Mouse (Mus musculus) stomach, embryonic 14.5 days (tissue): ENCODE data around the gene Gzma. TPM values are rescaled to one million over a fixed set of nuclear protein-coding genes. Genes with fewer than 3 reads are reported as not detected.

Experiments used
- ATAC-seq: fragments of 200-750 bp; cut with Nextera tagmentation; 2 replicates; pipeline ENCODE4 v1.8.0; 2017; ENCODE audit warnings: low read depth, moderate TSS enrichment; ENCODE audit not compliant: insufficient number of reproducible peaks, insufficient read depth, low FRiP score
- H3K27ac ChIP-seq: fragments of 300-500 bp; sonication (generic); 2 replicates; pipeline ENCODE4 v1.5.1; 2014; ENCODE audit warnings: mild to moderate bottlenecking, low read length, moderate library complexity, mixed read lengths
- H3K27me3 ChIP-seq: fragments of 300-500 bp; sonication (generic); 2 replicates; pipeline ENCODE4 v1.6.1; 2014; ENCODE audit warnings: low read length, control low read depth, mixed read lengths; ENCODE audit not compliant: control insufficient read depth, insufficient read depth
- H3K36me3 ChIP-seq: fragments of 300-500 bp; sonication (generic); 2 replicates; pipeline ENCODE4 v1.6.1; 2014; ENCODE audit warnings: mild to moderate bottlenecking, control low read depth, low read length, moderate library complexity, mixed read lengths; ENCODE audit not compliant: control insufficient read depth, insufficient read depth
- H3K4me1 ChIP-seq: fragments of 300-500 bp; sonication (generic); 2 replicates; pipeline ENCODE4 v1.6.1; 2014; ENCODE audit warnings: low read length, control low read depth, mixed read lengths; ENCODE audit not compliant: control insufficient read depth, insufficient read depth
- H3K4me2 ChIP-seq: fragments of 300-500 bp; sonication (generic); replicated peaks from 2 replicates; pipeline ENCODE4 v1.6.1; 2014; ENCODE audit warnings: low read depth, low read length, control low read depth
- H3K4me3 ChIP-seq: fragments of 300-500 bp; sonication (generic); 2 replicates; pipeline ENCODE4 v1.5.1; 2014; ENCODE audit warnings: low read depth, low read length, control low read depth
- H3K9ac ChIP-seq: fragments of 300-500 bp; sonication (generic); replicated peaks from 2 replicates; pipeline ENCODE4 v1.6.1; 2014; ENCODE audit warnings: low read depth, mild to moderate bottlenecking, control low read depth, low read length, moderate library complexity, mixed read lengths
- H3K9me3 ChIP-seq: fragments of 300-500 bp; sonication (generic); 2 replicates; pipeline ENCODE4 v1.6.1; 2016; ENCODE audit warnings: low read depth, low read length, control low read depth; ENCODE audit not compliant: control insufficient read depth
- WGBS: fragments of 180-500 bp; shearing (Covaris S2); extraction: QIAGEN DNeasy Blood & Tissue Kit; methylation state at CpG from one replicate; pipeline ENCODE4 v1.1.7; 2014; 5-methylcytosine and 5-hydroxymethylcytosine counted together
- polyA plus RNA-seq: library from polyadenylated mRNA; unstranded; fragments of >200 nt; fragmentation: Nextera tagmentation; extraction: Ambion mirVana; gene quantifications from 2 replicates; pipeline ENCODE4 v1.2.1, GENCODE M21; 2014

Gzma gene
- polyA plus RNA-seq, 1 experiment from 2014 or later, result not detected

- no peak overlapping the region for H3K9ac ChIP-seq
- no peaks in the 10 kb centered on the region for H3K27me3 ChIP-seq
- no peak overlapping the region for H3K4me3 ChIP-seq
- H3K4me1 ChIP-seq, result no peaks in the 10 kb centered on the region
- 38% methylated on average over 8 of the region's 8 CpGs for WGBS
- no peak overlapping the region for H3K4me2 ChIP-seq
- no peak for ATAC-seq
- H3K27ac ChIP-seq, result no peak overlapping the region
- no peaks in the 10 kb centered on the region for H3K36me3 ChIP-seq
- no peaks in the 10 kb centered on the region for H3K9me3 ChIP-seq
These were observed 45.0 kb downstream of the Gzma start for GRCm38 (mm10) chr13:113055826-113056225.

- Histone ChIP-seq H3K9me3 (no peaks in the 10 kb centered on the region), H3K36me3 (no peaks in the 10 kb centered on the region), H3K27me3 (no peaks in the 10 kb centered on the region), H3K4me2 (no peak overlapping the region), H3K4me1 (no peaks in the 10 kb centered on the region), H3K9ac (no peak overlapping the region), H3K27ac (no peak overlapping the region), H3K4me3 (no peak overlapping the region)
- WGBS, result 90% methylated on average over 8 of the region's 8 CpGs
- ATAC-seq, result no peak
These were observed 46.6 kb downstream of the Gzma start for GRCm38 (mm10) chr13:113054230-113054629.

DNA sequence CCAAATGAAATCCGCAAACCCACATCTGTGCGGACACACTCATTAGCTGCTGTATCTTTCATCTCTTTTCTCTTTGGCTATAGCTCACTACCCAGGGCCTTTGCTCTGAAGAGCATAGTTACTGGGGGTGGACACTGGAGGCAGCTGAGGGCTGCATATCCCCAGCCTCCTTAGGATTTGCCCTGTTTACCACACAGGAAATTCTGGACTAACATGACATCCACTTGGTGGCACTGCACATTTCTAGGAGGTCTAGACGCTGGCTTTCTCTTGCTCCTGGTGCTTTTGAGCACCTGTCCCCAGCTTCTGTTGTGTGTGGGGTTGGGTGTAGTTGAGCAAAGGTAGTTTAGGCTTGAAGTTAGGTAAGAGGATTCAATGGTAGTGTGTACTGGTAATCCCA, 53.1 kb downstream of the Gzma start:
- no peak overlapping the region for H3K4me2 ChIP-seq
- H3K36me3 ChIP-seq, result peaks cover 5% of the 10 kb centered on the region; the same call in 1 of the 2 replicates
- no peak for ATAC-seq
- 71% methylated on average over 3 of the region's 3 CpGs for WGBS
- no peaks in the 10 kb centered on the region for H3K27me3 ChIP-seq
- H3K9ac ChIP-seq, result no peak overlapping the region
- 0 out of 2 replicates have a peak, but pooled peaks cover 9% of the 10 kb centered on the region for H3K4me1 ChIP-seq
- H3K4me3 ChIP-seq, result no peak overlapping the region
- H3K9me3 ChIP-seq, result no peaks in the 10 kb centered on the region
- no peak overlapping the region for H3K27ac ChIP-seq

GRCm38 (mm10) chr13:113047018-113047417, 53.8 kb downstream of the Gzma start:
- Histone ChIP-seq H3K36me3 (peaks cover 6% of the 10 kb centered on the region; the same call in 1 of the 2 replicates), H3K4me3 (no peak overlapping the region; the same call in 1 of the 2 replicates), H3K9me3 (no peaks in the 10 kb centered on the region), H3K4me1 (0 out of 2 replicates have a peak, but pooled peaks cover 9% of the 10 kb centered on the region), H3K27me3 (no peaks in the 10 kb centered on the region), H3K9ac (no peak overlapping the region), H3K27ac (no peak overlapping the region), H3K4me2 (peak overlapping the region; percentile 59; the same call in 1 of the 2 replicates)
- ATAC-seq, result no peak

DNA sequence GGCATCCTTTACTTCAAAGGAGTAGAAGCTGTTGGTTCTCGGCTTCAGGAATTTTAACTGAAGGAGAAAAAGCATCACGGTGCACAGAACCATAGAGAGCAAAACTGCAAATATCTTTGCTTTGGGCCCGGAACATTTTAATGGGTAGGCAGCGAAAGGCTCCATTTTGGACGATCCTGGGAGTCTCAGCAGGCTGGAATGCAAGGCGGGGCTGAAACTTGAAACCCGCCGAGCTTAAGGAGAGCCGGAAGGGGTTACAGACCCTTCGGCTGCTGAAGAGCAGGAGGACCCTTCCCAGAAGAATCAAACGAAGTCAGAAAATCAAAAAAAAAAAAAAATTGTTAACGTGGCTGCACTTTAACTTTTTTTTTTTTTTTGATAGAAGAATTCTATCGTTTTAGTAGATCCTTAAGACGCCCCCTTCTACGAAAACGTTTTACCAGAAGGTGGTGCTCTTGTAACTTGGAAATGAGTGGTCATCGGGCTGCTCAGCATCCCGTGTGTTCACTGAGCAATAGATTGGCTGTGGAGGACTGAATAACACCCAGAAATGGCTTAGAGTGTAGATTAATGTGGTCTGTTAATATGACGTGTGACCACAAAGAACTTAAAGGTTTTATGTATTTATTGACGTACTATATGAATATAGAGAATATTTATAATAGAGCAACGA, 54.4 kb downstream of the Gzma start, which contains the start of gene Gpx8:
TSS of gene Gpx8 (minus strand) at position 200 of the 673 bp plus-strand sequence.
- Histone ChIP-seq H3K9ac (peak within 1 kb of the TSS; percentile 26), H3K4me3 (peak within 1 kb of the TSS; percentile 49), H3K9me3 (no peaks in the 10 kb centered on the region), H3K36me3 (peaks cover 6% of the 10 kb centered on the region; the same call in 1 of the 2 replicates), H3K27me3 (no peaks in the 10 kb centered on the region), H3K4me2 (peak within 1 kb of the TSS; percentile 59), H3K27ac (peak within 1 kb of the TSS; percentile 77), H3K4me1 (0 out of 2 replicates have a peak, but pooled peaks cover 9% of the 10 kb centered on the region)
- 3% methylated on average over 21 of the region's 21 CpGs for WGBS
- peak; percentile 85 for ATAC-seq

DNA sequence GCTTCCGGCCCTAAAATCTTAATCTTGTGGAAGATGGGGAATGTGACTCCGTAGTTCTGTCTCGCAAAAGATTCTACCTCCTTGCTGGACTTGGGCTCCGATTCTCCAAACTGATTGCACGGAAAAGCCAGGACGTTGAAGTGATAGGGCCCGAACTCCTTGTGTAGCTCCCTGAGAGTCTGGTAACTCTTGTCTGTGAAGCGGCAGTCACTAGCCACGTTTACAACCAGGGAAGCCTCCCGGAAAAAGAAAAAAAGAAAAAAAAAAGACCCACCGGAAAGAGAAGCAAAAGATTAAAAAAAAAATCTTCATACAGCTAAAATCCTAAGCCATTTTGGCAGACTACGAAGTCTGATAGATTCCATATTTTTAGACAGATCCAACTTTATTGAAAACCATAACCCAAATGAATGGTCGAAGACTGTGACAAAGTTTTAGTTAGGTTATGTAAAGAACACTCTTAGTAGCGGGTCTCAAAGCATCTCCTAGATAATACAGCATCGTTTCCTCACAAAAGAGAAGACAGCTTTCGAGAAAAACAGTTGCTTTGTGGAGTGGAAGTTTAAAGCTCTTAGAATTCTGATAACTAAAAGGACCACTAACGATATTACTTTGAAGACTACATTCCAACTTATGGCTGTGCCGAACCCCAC, 55.2 kb downstream of the Gzma start:
- H3K9ac ChIP-seq, result peak overlapping the region; percentile 26
- H3K4me1 ChIP-seq, result 0 out of 2 replicates have a peak, but pooled peaks cover 9% of the 10 kb centered on the region
- peak overlapping the region; percentile 59 for H3K4me2 ChIP-seq
- H3K36me3 ChIP-seq, result peaks cover 6% of the 10 kb centered on the region; the same call in 1 of the 2 replicates
- peak overlapping the region; percentile 77 for H3K27ac ChIP-seq
- no peaks in the 10 kb centered on the region for H3K27me3 ChIP-seq
- 9% methylated on average over 18 of the region's 18 CpGs for WGBS
- H3K4me3 ChIP-seq, result peak overlapping the region; percentile 49
- no peaks in the 10 kb centered on the region for H3K9me3 ChIP-seq
- no peak for ATAC-seq

DNA sequence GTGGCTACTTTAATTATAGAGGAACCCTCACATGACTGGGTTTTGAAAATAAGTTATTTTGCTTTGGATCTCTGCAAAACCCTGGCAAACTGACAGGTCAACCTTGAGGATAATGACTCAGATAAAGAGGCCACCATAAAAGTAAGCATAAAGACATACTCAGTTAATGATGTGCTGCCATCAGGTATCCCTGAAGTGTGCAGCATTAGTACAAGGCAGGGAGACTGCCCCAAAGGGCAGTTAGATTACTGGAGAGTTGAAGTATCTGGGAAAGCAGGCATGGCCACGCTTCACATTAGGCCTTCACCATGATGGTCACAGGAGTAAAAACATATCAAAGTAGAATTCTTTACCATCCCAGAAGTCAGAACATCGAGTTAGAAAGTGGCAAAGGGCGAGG, 55.9 kb downstream of the Gzma start:
- H3K36me3 ChIP-seq, result peaks cover 6% of the 10 kb centered on the region; the same call in 1 of the 2 replicates
- peak overlapping the region; percentile 26 for H3K9ac ChIP-seq
- no peaks in the 10 kb centered on the region for H3K9me3 ChIP-seq
- 34% methylated on average over 3 of the region's 3 CpGs for WGBS
- peak overlapping the region; percentile 59 for H3K4me2 ChIP-seq
- 0 out of 2 replicates have a peak, but pooled peaks cover 9% of the 10 kb centered on the region for H3K4me1 ChIP-seq
- H3K4me3 ChIP-seq, result peak overlapping the region; percentile 49
- ATAC-seq, result no peak
- H3K27ac ChIP-seq, result no peak overlapping the region
- H3K27me3 ChIP-seq, result no peaks in the 10 kb centered on the region
